Mouse (Mus musculus) embryo, embryonic 11 days (tissue): Measurements from ENCODE around the gene Vmn2r96.
"Not testable (repeated sequence)": the region's sequence is repeated elsewhere in the genome, so short reads cannot be mapped to it uniquely, and the experiment has no call there.

Experiments
- DNase-seq: peaks from one replicate; pipeline ENCODE4 v3.0.0-alpha.2; 2015

Vmn2r96 gene

DNA sequence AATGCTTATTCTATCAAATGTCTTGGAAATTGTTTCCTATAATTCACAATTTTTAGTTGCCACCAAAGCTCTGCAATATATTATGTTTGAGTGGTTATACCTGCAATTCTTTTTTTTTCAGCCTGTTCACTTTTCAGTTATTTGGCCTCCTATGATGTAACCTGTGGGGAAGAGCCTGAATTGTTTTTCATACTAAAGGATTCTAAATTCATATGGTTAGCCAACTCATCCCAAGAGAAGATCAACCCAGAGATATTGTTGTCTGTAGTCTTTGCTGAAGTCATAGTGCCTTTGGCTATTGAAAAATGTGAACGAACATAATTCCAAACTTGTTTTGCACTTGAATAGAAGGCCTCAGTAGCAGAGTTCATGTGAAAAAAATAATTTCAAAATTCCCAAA lies at the start of gene Vmn2r96:
Gene Vmn2r96 (plus strand): TSS at position 301 of the 400 bp plus-strand sequence.
- DNase-seq: not testable (repeated sequence)

DNA sequence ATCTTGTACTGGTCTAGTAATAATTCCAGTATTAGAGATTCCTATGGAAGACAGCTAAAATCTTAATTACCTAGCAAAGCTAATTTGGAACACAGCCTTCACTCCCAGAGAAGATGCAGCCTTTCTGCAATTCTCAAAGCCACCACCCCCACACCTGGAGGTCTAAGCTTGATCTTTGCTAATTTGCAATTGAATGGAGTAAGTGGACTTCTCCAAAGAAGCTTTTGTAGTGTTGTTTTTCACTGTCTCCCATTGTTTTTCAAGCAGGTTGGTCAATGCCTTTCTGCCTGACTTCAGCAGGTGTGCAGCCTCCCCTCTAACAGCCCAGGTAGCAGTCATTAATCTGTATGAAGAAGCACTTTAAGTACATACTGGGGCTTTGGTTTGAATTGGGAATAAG lies 49.6 kb upstream of the Vmn2r96 start:
- no peak for DNase-seq

DNA sequence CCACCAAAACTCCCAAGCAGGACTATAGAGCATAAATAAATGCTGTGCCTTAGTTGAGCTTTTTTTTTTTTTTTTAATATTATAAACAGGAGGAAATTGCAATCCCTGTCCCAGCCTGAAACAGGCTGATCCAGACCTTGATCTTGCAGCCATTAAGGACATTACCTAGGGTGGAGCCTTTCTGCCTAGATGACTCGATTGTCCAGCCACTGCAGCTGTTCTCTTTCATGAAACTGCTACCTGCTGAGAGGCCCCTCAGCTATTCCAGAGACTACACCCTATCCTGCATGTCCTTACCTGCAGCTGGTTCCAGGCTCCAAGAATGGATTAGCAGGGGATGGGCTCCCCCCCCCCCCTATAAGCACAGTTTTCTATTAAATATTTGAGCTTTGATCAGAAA lies 49.0 kb upstream of the Vmn2r96 start:
- DNase-seq: no peak

DNA sequence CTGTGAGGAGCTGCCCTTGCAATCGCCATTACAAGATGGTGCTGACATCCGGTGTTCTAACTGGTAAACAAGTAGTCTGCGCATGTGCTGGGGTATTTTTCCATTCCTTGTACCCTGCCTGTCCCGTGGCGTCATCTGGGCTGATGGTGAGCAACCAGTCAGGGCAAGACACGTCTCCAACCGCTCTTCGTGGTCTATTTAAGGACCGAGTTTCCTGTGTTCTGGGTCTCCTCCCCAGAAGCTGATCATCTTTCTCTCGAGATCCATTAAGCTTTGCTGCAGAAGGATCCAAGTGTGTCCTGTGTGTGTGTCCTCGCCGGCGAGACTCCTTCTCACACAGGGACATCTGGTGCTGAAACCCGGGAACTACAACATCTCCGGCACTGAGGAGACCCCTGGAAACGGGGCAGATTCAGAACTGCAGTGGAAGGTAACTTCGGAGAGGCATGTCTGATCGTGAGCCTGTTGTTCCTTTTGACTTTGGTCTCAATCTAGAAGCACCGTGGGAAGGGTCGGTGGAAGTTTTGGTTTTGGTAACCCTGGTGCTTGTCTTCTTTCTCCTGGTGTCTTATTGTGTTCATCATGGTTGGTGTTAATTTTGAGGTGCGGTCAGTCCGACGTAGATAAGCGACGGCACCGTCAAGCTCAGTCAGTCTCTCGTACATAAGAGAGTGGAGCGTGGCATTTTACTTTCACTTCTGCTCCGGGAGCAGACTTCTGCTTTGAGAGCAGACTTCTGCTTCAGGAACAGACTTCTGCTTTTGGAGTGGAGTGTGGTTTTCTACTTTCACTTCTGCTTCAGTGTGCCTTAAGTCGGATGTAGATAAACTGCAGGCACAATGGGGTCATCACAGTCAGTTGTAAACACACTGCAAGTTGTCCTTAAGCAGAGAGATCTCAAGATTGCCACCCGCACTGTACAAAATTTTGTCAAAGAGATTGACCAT lies 14.5 kb upstream of the Vmn2r96 start:
- not testable (repeated sequence) for DNase-seq

DNA sequence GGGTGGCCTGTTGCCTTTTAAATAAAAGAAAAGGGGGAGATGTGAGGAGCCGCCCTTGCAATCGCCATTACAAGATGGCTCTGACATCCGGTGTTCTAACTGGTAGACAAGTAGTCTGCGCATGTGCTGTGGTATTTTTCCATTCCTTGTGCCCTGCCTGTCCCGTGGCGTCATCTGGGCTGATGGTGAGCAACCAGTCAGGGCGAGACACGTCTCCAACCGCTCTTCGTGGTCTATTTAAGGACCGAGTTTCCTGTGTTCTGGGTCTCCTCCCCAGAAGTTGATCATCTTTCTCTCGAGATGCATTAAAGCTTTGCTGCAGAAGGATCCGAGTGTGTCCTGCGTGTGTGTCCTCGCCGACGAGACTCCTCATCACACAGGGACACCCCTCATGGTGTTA lies 6.8 kb upstream of the Vmn2r96 start:
- DNase-seq: not testable (repeated sequence)

DNA sequence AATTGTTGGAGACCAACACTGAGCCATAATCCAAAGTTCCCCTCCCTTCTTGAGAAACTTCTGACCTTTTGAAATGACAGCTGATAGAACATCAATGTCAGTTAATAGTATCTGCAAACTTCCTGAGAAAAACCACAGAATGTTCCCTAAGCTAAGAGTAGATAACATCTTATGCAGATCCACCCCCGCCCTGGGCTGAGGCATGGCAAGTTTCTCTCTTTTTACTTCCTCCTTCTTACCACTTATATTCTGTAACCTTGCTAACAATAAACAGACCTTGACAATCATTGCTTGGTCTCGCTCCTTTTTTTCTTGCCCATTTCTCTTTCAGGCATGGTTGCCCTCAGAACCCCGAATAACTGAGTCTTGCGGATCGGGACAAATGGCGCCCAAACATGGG lies 42.2 kb downstream of the Vmn2r96 start:
- DNase-seq: not testable (repeated sequence)

DNA sequence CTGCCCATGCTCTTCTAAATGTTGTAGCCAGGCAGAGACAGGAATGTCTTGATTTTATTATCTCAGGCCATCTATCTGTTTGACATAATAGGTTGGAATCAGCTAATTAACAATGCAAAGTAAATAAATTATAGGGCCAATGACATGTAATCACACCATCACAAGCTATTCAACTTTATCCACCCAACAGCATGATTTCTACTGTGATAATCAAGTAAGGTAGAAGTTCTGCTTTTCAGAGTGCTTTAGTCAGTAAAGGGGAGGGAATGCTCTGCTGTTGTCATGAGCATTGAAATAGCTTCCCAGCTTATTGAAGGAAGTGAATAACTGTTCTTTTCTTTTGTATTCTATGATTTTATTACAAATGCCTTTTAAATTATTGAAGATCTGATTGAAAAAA lies 53.6 kb downstream of the Vmn2r96 start:
- DNase-seq: no peak
